12 mouse cellular contexts compared by ENCODE assay signal in the genomic region with DNA sequence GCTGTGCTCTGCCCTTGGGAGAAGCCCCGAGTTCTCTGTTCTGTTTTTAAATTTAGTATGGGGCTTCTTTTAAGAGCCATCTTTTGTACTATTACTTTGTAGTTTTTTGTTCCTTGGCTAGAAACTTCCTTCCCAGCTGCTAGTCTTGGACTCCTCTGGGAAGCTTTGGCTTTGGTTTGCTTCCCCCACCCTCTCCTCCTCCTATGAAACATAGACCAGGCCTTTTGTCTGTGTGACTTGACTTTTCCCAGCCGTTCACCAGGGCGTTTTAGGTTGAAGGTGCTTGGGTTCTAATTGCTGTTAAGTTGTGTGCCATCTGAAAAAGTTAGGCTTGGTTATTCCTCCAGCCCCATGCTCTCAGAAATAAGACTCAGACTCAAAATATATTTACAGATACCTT. TPM values are rescaled to one million over a fixed set of nuclear protein-coding genes. Genes with fewer than 3 reads are reported as not detected.
"Had no signal": no experiment of that assay in that cellular context is flagged by ENCODE, and none has a peak within 500 bp of the region (broad histone marks: within the 10 kb centered on the region; RNA-seq: fewer than 3 reads in every experiment).

No protein-coding gene starts in this region.

RNA-seq across cellular contexts. Expression of gene Teddm3, which starts 26.1 kb away (rescaled TPM):
- total RNA-seq: common myeloid progenitor, adult 5-6 weeks; forebrain, postnatal 0 days; gastrocnemius, adult 18-20 months; gastrocnemius, adult 2 months; gastrocnemius, adult 8-10 months; gastrocnemius, postnatal 10 days; gastrocnemius, postnatal 14 days; gastrocnemius, postnatal 25 days; gastrocnemius, postnatal 36 days; gastrocnemius, postnatal 4 days; granulocyte monocyte progenitor cell, adult 5-6 weeks; heart, adult 18-20 months had no signal
